8 mouse cellular contexts compared by ENCODE assay signal in the genomic region with DNA sequence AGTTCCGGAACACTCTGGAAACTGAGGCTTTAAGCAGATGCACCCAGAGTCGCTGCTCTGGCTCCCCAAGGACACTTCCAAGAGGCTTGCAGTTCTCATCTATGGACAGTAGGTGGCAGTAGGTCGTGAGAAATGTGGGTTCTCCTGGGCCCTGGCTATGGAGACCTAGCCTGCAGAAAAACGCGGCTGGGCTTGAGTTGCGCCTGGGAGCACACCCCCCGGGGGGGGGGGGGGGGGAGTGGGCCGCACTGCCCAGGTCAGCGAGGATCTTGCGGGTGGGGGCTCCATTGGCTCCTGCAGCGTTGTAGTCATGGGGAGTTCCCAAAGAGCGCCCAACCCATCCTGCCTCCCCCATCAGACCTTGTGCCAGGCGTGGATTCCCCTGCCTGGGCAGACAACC.
DNase-seq lines count a peak whose midpoint lies in the region; ATAC-seq lines count a peak whose summit lies in the region.

No protein-coding gene starts in this region.

- H3K27me3 ChIP-seq in hindbrain, embryonic 13.5 days, result peaks cover 26% of the 10 kb centered on the region

- DNase-seq in NIH3T3 (ENCODE audit: low read depth), result peak; percentile 89
- peak; percentile 87 for DNase-seq in cerebellum, postnatal 10 days
- DNase-seq in frontal cortex, postnatal 14 days (ENCODE audit: low spot score in 2 of 2), result peak; percentile 60 to 77
- DNase-seq in layer of hippocampus, postnatal 14 days (ENCODE audit: low spot score in 2 of 2), result peak; percentile 79 to 89
- DNase-seq in lung, postnatal 10 days, result peak; percentile 93
- DNase-seq in retina, adult 2 months (ENCODE audit: low read depth, low spot score), result peak; percentile 58
- DNase-seq in thymus, postnatal 25 days, result peak; percentile 82

- H3K27ac ChIP-seq in hindbrain, embryonic 13.5 days, result no peak overlapping the region

- 1% methylated on average over 10 of the region's 13 CpGs for WGBS in hindbrain, embryonic 13.5 days

- H3K36me3 ChIP-seq in hindbrain, embryonic 13.5 days, result no peaks in the 10 kb centered on the region

- peak overlapping the region; percentile 59 for H3K4me2 ChIP-seq in hindbrain, embryonic 13.5 days

- H3K9me3 ChIP-seq in hindbrain, embryonic 13.5 days, result no peaks in the 10 kb centered on the region

- H3K4me3 ChIP-seq in hindbrain, embryonic 13.5 days, result peak overlapping the region; percentile 26

- peak overlapping the region; percentile 55; the same call in 1 of the 2 replicates for H3K9ac ChIP-seq in hindbrain, embryonic 13.5 days

- peak; percentile 90 for ATAC-seq in hindbrain, embryonic 13.5 days (ENCODE audit: low FRiP score)

- H3K4me1 ChIP-seq in hindbrain, embryonic 13.5 days (replicated peaks), result peaks cover 26% of the 10 kb centered on the region
